ENCODE assay signal across 11 mouse cellular contexts in genomic region chr2:152825713-152826112, GRCm38 (mm10). TPM values are rescaled to one million over a fixed set of nuclear protein-coding genes. Genes with fewer than 3 reads are reported as not detected.
DNase-seq lines count a peak whose midpoint lies in the region; ATAC-seq and TF ChIP-seq lines count a peak whose summit lies in the region.
"Had no signal": no experiment of that assay in that cellular context is flagged by ENCODE, and none has a peak within 500 bp of the region (broad histone marks: within the 10 kb centered on the region; RNA-seq: fewer than 3 reads in every experiment).

No protein-coding gene starts in this region.

- no peak for ATAC-seq in forebrain, embryonic 14.5 days
- ATAC-seq in forebrain, embryonic 11.5 days (replicated peaks; ENCODE audit: low FRiP score) = no peak
- ATAC-seq in lung, postnatal 0 days = no peak

- no peak for DNase-seq in forebrain, embryonic 14.5 days (ENCODE audit: low spot score)
- no peak for DNase-seq in forebrain, embryonic 11.5 days (ENCODE audit: low spot score)
- DNase-seq in lung, postnatal 0 days (ENCODE audit: low spot score) = no peak
- no peak for DNase-seq in lung, postnatal 4 days
- DNase-seq in T-cell, adult 2 months (ENCODE audit: low spot score) = peak; percentile 68
- DNase-seq in layer of hippocampus, postnatal 25 days (ENCODE audit: extremely low spot score in 1 of 2, low spot score in 1 of 2) = no peak
- DNase-seq in layer of hippocampus, adult 8-10 months (ENCODE audit: low spot score in 2 of 2) = no peak
- DNase-seq: adrenal gland, postnatal 25 days; kidney, postnatal 36 days; lung, postnatal 10 days had no signal

- H3K27me3 ChIP-seq in forebrain, embryonic 14.5 days (replicated peaks; ENCODE audit: control insufficient read depth, insufficient read depth, low read length) = no peaks in the 10 kb centered on the region
- no peaks in the 10 kb centered on the region for H3K27me3 ChIP-seq in forebrain, embryonic 11.5 days (ENCODE audit: control insufficient read depth, insufficient read depth, low read length)
- H3K27me3 ChIP-seq in lung, postnatal 0 days (replicated peaks; ENCODE audit: insufficient read depth, low read length) = no peaks in the 10 kb centered on the region

- no peak for TF ChIP-seq EP300 in lung, postnatal 0 days (IDR thresholded peaks at IDR 0.05)

- no peaks in the 10 kb centered on the region for H3K9me3 ChIP-seq in forebrain, embryonic 14.5 days (replicated peaks; ENCODE audit: control insufficient read depth, low read length)
- no peaks in the 10 kb centered on the region for H3K9me3 ChIP-seq in forebrain, embryonic 11.5 days (ENCODE audit: control insufficient read depth, low read length)
- H3K9me3 ChIP-seq in lung, postnatal 0 days (ENCODE audit: low read length) = no peaks in the 10 kb centered on the region

- TF ChIP-seq CTCF in lung, postnatal 0 days (IDR thresholded peaks at IDR 0.05) = no peak

- H3K36me3 ChIP-seq in forebrain, embryonic 14.5 days (ENCODE audit: control insufficient read depth, insufficient read depth, low read length) = peaks cover 28% of the 10 kb centered on the region
- no peaks in the 10 kb centered on the region; the same call in 1 of the 2 replicates for H3K36me3 ChIP-seq in forebrain, embryonic 11.5 days (ENCODE audit: control insufficient read depth, insufficient read depth, low read length)
- no peaks in the 10 kb centered on the region; the same call in 1 of the 2 replicates for H3K36me3 ChIP-seq in lung, postnatal 0 days (ENCODE audit: insufficient read depth, low read length)
- H3K36me3 ChIP-seq in macrophage (ENCODE audit: inconsistent target) = peaks cover 1% of the 10 kb centered on the region; the same call in 1 of the 2 replicates

- H3K9ac ChIP-seq in forebrain, embryonic 14.5 days (ENCODE audit: low read length) = no peak overlapping the region
- no peak overlapping the region for H3K9ac ChIP-seq in forebrain, embryonic 11.5 days (ENCODE audit: low read length)
- H3K9ac ChIP-seq in lung, postnatal 0 days (replicated peaks; ENCODE audit: low read depth) = no peak overlapping the region

- peaks cover 100% of the 10 kb centered on the region for H3K79me2 ChIP-seq in macrophage (ENCODE audit: inconsistent target)

- H3K4me3 ChIP-seq in forebrain, embryonic 14.5 days (ENCODE audit: low read depth, low read length) = no peak overlapping the region
- no peak overlapping the region for H3K4me3 ChIP-seq in forebrain, embryonic 11.5 days (ENCODE audit: low read depth, low read length)
- H3K4me3 ChIP-seq in lung, postnatal 0 days (ENCODE audit: low read depth, low read length) = no peak overlapping the region
- H3K4me3 ChIP-seq in macrophage (ENCODE audit: inconsistent target) = peak overlapping the region; percentile 85

- peaks cover 52% of the 10 kb centered on the region for H3K4me1 ChIP-seq in forebrain, embryonic 14.5 days (ENCODE audit: control insufficient read depth, insufficient read depth, low read length)
- peaks cover 24% of the 10 kb centered on the region for H3K4me1 ChIP-seq in forebrain, embryonic 11.5 days (replicated peaks; ENCODE audit: control insufficient read depth, insufficient read depth, low read length)
- H3K4me1 ChIP-seq in lung, postnatal 0 days (ENCODE audit: insufficient read depth, low read depth, low read length) = peaks cover 60% of the 10 kb centered on the region

- H3K27ac ChIP-seq in forebrain, embryonic 14.5 days (ENCODE audit: low read depth, low read length) = no peak overlapping the region
- no peak overlapping the region for H3K27ac ChIP-seq in forebrain, embryonic 11.5 days (ENCODE audit: low read depth, low read length)
- no peak overlapping the region for H3K27ac ChIP-seq in lung, postnatal 0 days (ENCODE audit: low read length)
- H3K27ac ChIP-seq in macrophage = peak overlapping the region; percentile 96

- H3K4me2 ChIP-seq in forebrain, embryonic 14.5 days (ENCODE audit: low read length) = peak overlapping the region; percentile 80; the same call in 1 of the 2 replicates
- no peak overlapping the region for H3K4me2 ChIP-seq in forebrain, embryonic 11.5 days (ENCODE audit: low read depth, low read length, severe bottlenecking)
- peak overlapping the region; percentile 78; the same call in 1 of the 2 replicates for H3K4me2 ChIP-seq in lung, postnatal 0 days (replicated peaks; ENCODE audit: low read depth, low read length)

- 77% methylated on average over 2 of the region's 2 CpGs for WGBS in forebrain, embryonic 14.5 days
- WGBS in forebrain, embryonic 11.5 days = 88% methylated on average over 2 of the region's 2 CpGs
- WGBS in lung, postnatal 0 days = 78% methylated on average over 2 of the region's 2 CpGs
- WGBS in macrophage (ENCODE audit: missing documents) = 44% methylated on average over 2 of the region's 2 CpGs

RNA-seq across cellular contexts. Expression of gene Bcl2l1, which starts 5.8 kb away (rescaled TPM):
- 179 and 189 TPM in 2 replicates for polyA plus RNA-seq in forebrain, embryonic 14.5 days (2014; fragmentation: Nextera tagmentation; extraction: Ambion mirVana)
- polyA plus RNA-seq in forebrain, embryonic 11.5 days (2014; fragmentation: Nextera tagmentation; extraction: Ambion mirVana) = 135 and 140 TPM in 2 replicates
- polyA plus RNA-seq in lung, postnatal 0 days (2015; fragmentation: Nextera tagmentation; extraction: Ambion mirVana) = 100 and 103 TPM in 2 replicates
- total RNA-seq in macrophage (2018; cell fraction: chromatin; rRNA removed) = 100 to 1,000 TPM; 136 to 537 (median 201) TPM
- total RNA-seq in macrophage (2018; cell fraction: cytosol; rRNA removed) = 100 to 1,000 TPM in 7 of 26 experiments, 10 to 100 TPM in 19; 72.0 to 192 (median 85.2) TPM
- total RNA-seq in macrophage (2018; cell fraction: nucleus; rRNA removed) = 100 to 1,000 TPM; 131 to 456 (median 217) TPM
- polyA plus RNA-seq in macrophage (2018) = 38.6 to 159 TPM (median 48.4 TPM) in 3 replicates
- total RNA-seq in layer of hippocampus, postnatal 25 days (2021) = 100 to 1,000 TPM; 121 to 144 TPM
- 100 to 1,000 TPM; 124 to 140 (median 132) TPM for total RNA-seq in layer of hippocampus, adult 8-10 months (2022)

RNA-seq across cellular contexts. Expression of gene Tpx2, which starts 22.1 kb away (rescaled TPM):
- polyA plus RNA-seq in forebrain, embryonic 14.5 days (2014; fragmentation: Nextera tagmentation; extraction: Ambion mirVana) = 70.1 and 81.5 TPM in 2 replicates
- 168 and 185 TPM in 2 replicates for polyA plus RNA-seq in forebrain, embryonic 11.5 days (2014; fragmentation: Nextera tagmentation; extraction: Ambion mirVana)
- polyA plus RNA-seq in lung, postnatal 0 days (2015; fragmentation: Nextera tagmentation; extraction: Ambion mirVana) = 3.1 and 5.7 TPM in 2 replicates
- 10 to 100 TPM in 5 of 26 experiments, 1 to 10 TPM in 21; 2.1 to 18.9 (median 7.1) TPM for total RNA-seq in macrophage (2018; cell fraction: chromatin; rRNA removed)
- total RNA-seq in macrophage (2018; cell fraction: cytosol; rRNA removed) = 10 to 100 TPM in 13 of 26 experiments, 1 to 10 TPM in 13; 4.3 to 30.1 (median 10.4) TPM
- 10 to 100 TPM in 12 of 26 experiments, 1 to 10 TPM in 14; 2.6 to 18.6 (median 9.8) TPM for total RNA-seq in macrophage (2018; cell fraction: nucleus; rRNA removed)
- 3.4 to 14.0 TPM (median 11.8 TPM) in 3 replicates for polyA plus RNA-seq in macrophage (2018)
- total RNA-seq in layer of hippocampus, postnatal 25 days (2021) = 1 to 10 TPM; 1.5 to 2.6 TPM
- 1 to 10 TPM; 1.2 to 2.3 (median 1.7) TPM for total RNA-seq in layer of hippocampus, adult 8-10 months (2022)
